In genomic region chr13:41709071-41709470, GRCm38 (mm10) we compare ENCODE assay signal across 18 mouse cellular contexts.
A peak's percentile ranks its signal among the peaks of the same experiment; 100 is the strongest.
DNase-seq lines count a peak whose midpoint lies in the region; ATAC-seq and TF ChIP-seq lines count a peak whose summit lies in the region.
"Had no signal": no experiment of that assay in that cellular context is flagged by ENCODE, and none has a peak within 500 bp of the region (broad histone marks: within the 10 kb centered on the region; RNA-seq: fewer than 3 reads in every experiment).

No protein-coding gene starts in this region.

- 72% methylated on average over 7 of the region's 7 CpGs for WGBS in forebrain, embryonic 14.5 days
- 75% methylated on average over 7 of the region's 7 CpGs for WGBS in forebrain, embryonic 12.5 days
- 60% methylated on average over 7 of the region's 7 CpGs for WGBS in heart, embryonic 10.5 days

- H3K36me3 ChIP-seq in forebrain, embryonic 14.5 days (ENCODE audit: control insufficient read depth, insufficient read depth, low read length) = no peaks in the 10 kb centered on the region
- H3K36me3 ChIP-seq in forebrain, embryonic 12.5 days (replicated peaks) = no peaks in the 10 kb centered on the region
- no peaks in the 10 kb centered on the region for H3K36me3 ChIP-seq in heart, embryonic 10.5 days
- H3K36me3 ChIP-seq: embryonic facial prominence, embryonic 12.5 days; embryonic facial prominence, embryonic 15.5 days; G1E; heart, embryonic 12.5 days; heart, embryonic 15.5 days had no signal

- no peaks in the 10 kb centered on the region for H3K27me3 ChIP-seq in forebrain, embryonic 14.5 days (replicated peaks; ENCODE audit: control insufficient read depth, insufficient read depth, low read length)
- H3K27me3 ChIP-seq in forebrain, embryonic 12.5 days = no peaks in the 10 kb centered on the region
- no peaks in the 10 kb centered on the region for H3K27me3 ChIP-seq in heart, embryonic 10.5 days (ENCODE audit: insufficient read depth, poor library complexity, severe bottlenecking)
- H3K27me3 ChIP-seq: CH12.LX; embryonic facial prominence, embryonic 12.5 days; embryonic facial prominence, embryonic 15.5 days; heart, embryonic 12.5 days; heart, embryonic 15.5 days had no signal

- no peak overlapping the region for H3K27ac ChIP-seq in forebrain, embryonic 14.5 days (ENCODE audit: low read depth, low read length)
- no peak overlapping the region for H3K27ac ChIP-seq in forebrain, embryonic 12.5 days
- peak overlapping the region; percentile 59; the same call in 1 of the 2 replicates for H3K27ac ChIP-seq in heart, embryonic 10.5 days
- peak overlapping the region; percentile 73 for H3K27ac ChIP-seq in embryonic fibroblast, embryonic 13.5 days (ENCODE audit: insufficient read depth, low read length)
- H3K27ac ChIP-seq: embryonic facial prominence, embryonic 12.5 days; embryonic facial prominence, embryonic 15.5 days; gastrocnemius, adult 2 months; heart, adult 2 months; hindbrain, embryonic 14.5 days; hindbrain, postnatal 0 days had no signal

- no peak overlapping the region for H3K4me3 ChIP-seq in forebrain, embryonic 14.5 days (ENCODE audit: low read depth, low read length)
- no peak overlapping the region for H3K4me3 ChIP-seq in forebrain, embryonic 12.5 days (replicated peaks)
- H3K4me3 ChIP-seq in heart, embryonic 10.5 days = no peak overlapping the region
- H3K4me3 ChIP-seq in embryonic fibroblast, embryonic 13.5 days (ENCODE audit: insufficient read depth, low read length) = no peak overlapping the region
- H3K4me3 ChIP-seq: embryonic facial prominence, embryonic 12.5 days; embryonic facial prominence, embryonic 15.5 days; erythroblast, embryonic 14.5 days; gastrocnemius, adult 2 months; heart, adult 2 months; heart, embryonic 12.5 days; heart, embryonic 15.5 days had no signal

- no peak for TF ChIP-seq POLR2A in embryonic fibroblast, embryonic 13.5 days (IDR thresholded peaks at IDR 0.05; ENCODE audit: low read depth, low read length)

- 0 out of 2 replicates have a peak, but pooled peaks cover 4% of the 10 kb centered on the region for H3K4me1 ChIP-seq in forebrain, embryonic 14.5 days (ENCODE audit: control insufficient read depth, insufficient read depth, low read length)
- peaks cover 6% of the 10 kb centered on the region; the same call in 1 of the 2 replicates for H3K4me1 ChIP-seq in forebrain, embryonic 12.5 days
- peaks cover 41% of the 10 kb centered on the region for H3K4me1 ChIP-seq in heart, embryonic 10.5 days
- peaks cover 8% of the 10 kb centered on the region for H3K4me1 ChIP-seq in embryonic fibroblast, embryonic 13.5 days (ENCODE audit: control insufficient read depth, insufficient read depth, low read length)
- H3K4me1 ChIP-seq: embryonic facial prominence, embryonic 12.5 days had no signal

- H3K9ac ChIP-seq in forebrain, embryonic 14.5 days (ENCODE audit: low read length) = no peak overlapping the region
- no peak overlapping the region for H3K9ac ChIP-seq in forebrain, embryonic 12.5 days
- H3K9ac ChIP-seq: embryonic facial prominence, embryonic 12.5 days; embryonic facial prominence, embryonic 15.5 days; forebrain, postnatal 0 days; heart, embryonic 12.5 days; heart, embryonic 15.5 days; hindbrain, embryonic 14.5 days had no signal

- ATAC-seq in forebrain, embryonic 14.5 days = peak; percentile 13; the same call in 1 of the 2 replicates
- no peak for ATAC-seq in forebrain, embryonic 12.5 days (ENCODE audit: low FRiP score)

- no peak for DNase-seq in forebrain, embryonic 14.5 days (ENCODE audit: low spot score)
- no peak for DNase-seq in heart, embryonic 10.5 days (ENCODE audit: low spot score)
- no peak for DNase-seq in heart, postnatal 10 days
- no peak for DNase-seq in gastrocnemius, postnatal 25 days

- no peaks in the 10 kb centered on the region for H3K9me3 ChIP-seq in forebrain, embryonic 14.5 days (replicated peaks; ENCODE audit: control insufficient read depth, low read length)
- no peaks in the 10 kb centered on the region for H3K9me3 ChIP-seq in forebrain, embryonic 12.5 days
- H3K9me3 ChIP-seq in heart, embryonic 10.5 days = no peaks in the 10 kb centered on the region
- H3K9me3 ChIP-seq: embryonic facial prominence, embryonic 12.5 days; embryonic facial prominence, embryonic 15.5 days; G1E; heart, embryonic 12.5 days; heart, embryonic 15.5 days had no signal

- H3K4me2 ChIP-seq in forebrain, embryonic 14.5 days (ENCODE audit: low read length) = no peak overlapping the region
- no peak overlapping the region for H3K4me2 ChIP-seq in forebrain, embryonic 12.5 days
- H3K4me2 ChIP-seq: embryonic facial prominence, embryonic 12.5 days; embryonic facial prominence, embryonic 15.5 days; heart, embryonic 12.5 days; heart, embryonic 15.5 days; hindbrain, embryonic 14.5 days had no signal

- intact Hi-C loops in heart, postnatal 10 days (cut with DNase I) = loop anchor here (1.0 to 5.0 kb wide), 6 partner anchors 340 to 878 kb away; partner anchors contain the start of gene Edn1

- no peak for TF ChIP-seq CTCF in embryonic fibroblast, embryonic 13.5 days (IDR thresholded peaks at IDR 0.05; ENCODE audit: borderline replicate concordance, insufficient read depth, low read length)

Comparison
In these comparisons a context has a peak if more than half of its experiments do, and no peak if none do; other contexts are left out.
1. H3K27ac ChIP-seq: peak in heart, embryonic 10.5 days (single experiment) and embryonic fibroblast, embryonic 13.5 days (single experiment); none in forebrain, embryonic 14.5 days (single experiment) and forebrain, embryonic 12.5 days (single experiment).